Mouse (Mus musculus) spleen, adult 18-20 months (tissue): Measurements from ENCODE around the gene Hdac7.

Experiments used
- DNase-seq, 2 experiments: peaks; one replicate each; pipeline ENCODE4 v3.0.0; 2022; ENCODE audit warnings: mixed read lengths in 2 of 2

The Hdac7 gene

GRCm38 (mm10) chr15:97787799-97788667 is 56.3 kb downstream of the Hdac7 start:
- no peak for DNase-seq

GRCm38 (mm10) chr15:97787148-97787798 is 57.0 kb downstream of the Hdac7 start:
- DNase-seq, result no peak

- no peak for DNase-seq
These were observed 57.7 kb downstream of the Hdac7 start for GRCm38 (mm10) chr15:97786412-97787112.

- DNase-seq, result no peak
These were observed 58.4 kb downstream of the Hdac7 start for GRCm38 (mm10) chr15:97785731-97786411.

GRCm38 (mm10) chr15:97784561-97785161 is 59.6 kb downstream of the Hdac7 start:
- no peak for DNase-seq

- peak; percentile 87 to 92 for DNase-seq
These were observed 60.2 kb downstream of the Hdac7 start for GRCm38 (mm10) chr15:97784092-97784559.

- peak; percentile 68 to 85 for DNase-seq
These were observed 61.6 kb downstream of the Hdac7 start for GRCm38 (mm10) chr15:97782749-97783105.

- no peak for DNase-seq
These were observed 62.1 kb downstream of the Hdac7 start for GRCm38 (mm10) chr15:97781961-97782748.

- DNase-seq, result no peak
These were observed 63.7 kb downstream of the Hdac7 start for GRCm38 (mm10) chr15:97780611-97781031.

- no peak for DNase-seq
These were observed 64.7 kb downstream of the Hdac7 start for GRCm38 (mm10) chr15:97779576-97779975.

GRCm38 (mm10) chr15:97778311-97779098 is 65.8 kb downstream of the Hdac7 start, which contains the start of gene Slc48a1:
Gene Slc48a1 (plus strand): TSS chr15:97778520.
- no peak for DNase-seq

GRCm38 (mm10) chr15:97776919-97777318 is 67.4 kb downstream of the Hdac7 start:
- DNase-seq, result no peak

- DNase-seq, result peak; percentile 49 to 77
These were observed 67.8 kb downstream of the Hdac7 start for GRCm38 (mm10) chr15:97776514-97776913.

GRCm38 (mm10) chr15:97773961-97774370 is 70.3 kb downstream of the Hdac7 start:
- no peak for DNase-seq

GRCm38 (mm10) chr15:97773108-97773507 is 71.2 kb downstream of the Hdac7 start:
- DNase-seq, result no peak

- no peak for DNase-seq
These were observed 74.0 kb downstream of the Hdac7 start for GRCm38 (mm10) chr15:97770280-97770679.

- DNase-seq, result no peak
These were observed 76.1 kb downstream of the Hdac7 start for GRCm38 (mm10) chr15:97768192-97768591.

- peak; percentile 75 to 82 for DNase-seq
These were observed 76.8 kb downstream of the Hdac7 start, which contains the start of gene Rapgef3 for GRCm38 (mm10) chr15:97767280-97768186. Gene Rapgef3 (minus strand): TSS chr15:97767972.

GRCm38 (mm10) chr15:97766594-97767279 is 77.6 kb downstream of the Hdac7 start:
- DNase-seq, result no peak
